Comparison of ENCODE assay signal across 9 mouse cellular contexts in the genomic region with DNA sequence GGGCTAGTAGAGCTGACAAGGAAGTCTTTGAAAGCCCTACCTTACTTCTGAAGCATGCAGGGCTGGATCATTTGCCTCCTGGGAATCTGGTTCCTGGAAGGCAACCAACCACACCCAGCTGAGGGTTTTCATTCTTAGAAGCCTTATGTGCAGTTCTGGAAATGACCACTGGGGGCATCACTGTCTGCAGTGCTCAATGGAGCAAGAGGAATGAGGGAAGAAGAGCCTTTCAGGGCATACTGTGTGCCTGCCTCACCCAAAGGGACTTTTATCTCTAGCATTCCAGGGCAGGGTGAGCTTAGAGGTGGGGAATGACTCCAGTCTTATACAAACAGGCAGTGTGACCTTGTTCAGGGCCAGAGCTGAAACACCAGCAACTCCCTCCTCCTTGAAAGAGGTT. TPM values are rescaled to one million over a fixed set of nuclear protein-coding genes. Genes with fewer than 3 reads are reported as not detected.
DNase-seq lines count a peak whose midpoint lies in the region; ATAC-seq and TF ChIP-seq lines count a peak whose summit lies in the region.
"Had no signal": no experiment of that assay in that cellular context is flagged by ENCODE, and none has a peak within 500 bp of the region (broad histone marks: within the 10 kb centered on the region; RNA-seq: fewer than 3 reads in every experiment).

No protein-coding gene starts in this region.

- H3K27me3 ChIP-seq in limb, embryonic 14.5 days (ENCODE audit: control insufficient read depth, insufficient read depth, low read length), result no peaks in the 10 kb centered on the region

- H3K27ac ChIP-seq in limb, embryonic 14.5 days (replicated peaks; ENCODE audit: low read depth, low read length), result no peak overlapping the region

- H3K4me1 ChIP-seq in limb, embryonic 14.5 days (ENCODE audit: control insufficient read depth, insufficient read depth, low read length), result no peaks in the 10 kb centered on the region

- H3K4me2 ChIP-seq in limb, embryonic 14.5 days (replicated peaks; ENCODE audit: low read depth, low read length, severe bottlenecking), result no peak overlapping the region

- H3K36me3 ChIP-seq in limb, embryonic 14.5 days (ENCODE audit: control insufficient read depth, insufficient read depth, low read length), result no peaks in the 10 kb centered on the region

- no peak for ATAC-seq in limb, embryonic 14.5 days (ENCODE audit: low FRiP score, low read depth)

- H3K9me3 ChIP-seq in limb, embryonic 14.5 days (ENCODE audit: control insufficient read depth, low read length), result no peaks in the 10 kb centered on the region

- no peak overlapping the region for H3K4me3 ChIP-seq in limb, embryonic 14.5 days (replicated peaks; ENCODE audit: low read length)

- no peak for TF ChIP-seq POLR2A in limb, embryonic 14.5 days (IDR thresholded peaks at IDR 0.05; ENCODE audit: borderline replicate concordance, extremely low read depth, insufficient read depth, insufficient read length)

- no peak overlapping the region for H3K9ac ChIP-seq in limb, embryonic 14.5 days (ENCODE audit: low read depth, low read length, severe bottlenecking)

- peak; percentile 26 for DNase-seq in right cerebral cortex, adult 18-20 months
- DNase-seq in right cerebral cortex, postnatal 36 days (ENCODE audit: low spot score in 2 of 2), result no peak
- peak; percentile 55 for DNase-seq in adrenal gland, adult 8-10 months
- DNase-seq in embryo, embryonic 9.5 days (ENCODE audit: extremely low spot score), result peak; percentile 65
- DNase-seq in induced T-regulatory cell, adult 2 months (ENCODE audit: low read depth), result peak; percentile 77
- DNase-seq in limb, embryonic 14.5 days (ENCODE audit: low spot score), result peak; percentile 69
- DNase-seq in retina, embryonic 14.5 days (ENCODE audit: low spot score), result peak; percentile 85
- peak; percentile 38 to 77 for DNase-seq in urinary bladder, postnatal 4 days (ENCODE audit: low spot score in 2 of 2)

RNA-seq across cellular contexts. Expression of a gene that starts 5.2 kb away (rescaled TPM):
- total RNA-seq in adrenal gland, adult 8-10 months (2022), result 10 to 100 TPM in 1 of 4 experiments, 1 to 10 TPM in 1, not detected in 2; 3.1 to 30.1 TPM
- polyA plus RNA-seq in limb, embryonic 14.5 days (2012; rRNA removed), result not detected in 2 replicates
- polyA plus RNA-seq in limb, embryonic 14.5 days (2014; fragmentation: Nextera tagmentation; extraction: Ambion mirVana), result not detected in 2 replicates
- polyA plus RNA-seq: heart, embryonic 16.5 days had no signal

RNA-seq across cellular contexts. Expression of a gene that starts 11.9 kb away (rescaled TPM):
- total RNA-seq in adrenal gland, adult 8-10 months (2022), result 10 to 100 TPM; 29.9 to 69.4 (median 39.2) TPM
- 66.3 and 75.3 TPM in 2 replicates for polyA plus RNA-seq in limb, embryonic 14.5 days (2012; rRNA removed)
- polyA plus RNA-seq in limb, embryonic 14.5 days (2014; fragmentation: Nextera tagmentation; extraction: Ambion mirVana), result 93.1 and 93.5 TPM in 2 replicates

RNA-seq across cellular contexts. Expression of a gene that starts 12.1 kb away (rescaled TPM):
- total RNA-seq in adrenal gland, adult 8-10 months (2022), result not detected
- polyA plus RNA-seq in limb, embryonic 14.5 days (2012; rRNA removed), result not detected in 2 replicates
- polyA plus RNA-seq in limb, embryonic 14.5 days (2014; fragmentation: Nextera tagmentation; extraction: Ambion mirVana), result not detected in 2 replicates
- polyA plus RNA-seq: heart, embryonic 16.5 days had no signal

RNA-seq across cellular contexts. Expression of a gene that starts 18.0 kb away (rescaled TPM):
- total RNA-seq in adrenal gland, adult 8-10 months (2022), result not detected
- not detected in 2 replicates for polyA plus RNA-seq in limb, embryonic 14.5 days (2012; rRNA removed)
- polyA plus RNA-seq in limb, embryonic 14.5 days (2014; fragmentation: Nextera tagmentation; extraction: Ambion mirVana), result not detected in 2 replicates
- polyA plus RNA-seq: heart, embryonic 16.5 days had no signal

RNA-seq across cellular contexts. Expression of a gene that starts 36.9 kb away (rescaled TPM):
- total RNA-seq in adrenal gland, adult 8-10 months (2022), result not detected
- polyA plus RNA-seq in limb, embryonic 14.5 days (2012; rRNA removed), result 0.26 TPM in 1 of 2 replicates, not detected in the other
- not detected in 2 replicates for polyA plus RNA-seq in limb, embryonic 14.5 days (2014; fragmentation: Nextera tagmentation; extraction: Ambion mirVana)
- polyA plus RNA-seq: heart, embryonic 16.5 days had no signal

Comparison
In these comparisons a context has a peak if more than half of its experiments do, and no peak if none do; other contexts are left out.
1. DNase-seq: peak in right cerebral cortex, adult 18-20 months (single experiment), adrenal gland, adult 8-10 months (single experiment), embryo, embryonic 9.5 days (single experiment), induced T-regulatory cell, adult 2 months (single experiment), limb, embryonic 14.5 days (single experiment), retina, embryonic 14.5 days (single experiment) and urinary bladder, postnatal 4 days (2 of 2); none in right cerebral cortex, postnatal 36 days (0 of 2).